Mouse (Mus musculus) embryonic facial prominence, embryonic 11.5 days (tissue): Measurements from ENCODE around the gene Osbpl8. TPM values are rescaled to one million over a fixed set of nuclear protein-coding genes. Genes with fewer than 3 reads are reported as not detected.

Experiments
- ATAC-seq: fragments of 200-750 bp; cut with Nextera tagmentation; replicated peaks from 2 replicates; pipeline ENCODE4 v1.8.0; 2017; ENCODE audit warnings: low read depth; ENCODE audit not compliant: insufficient number of reproducible peaks, low FRiP score, low TSS enrichment
- DNase-seq: peaks from one replicate; pipeline ENCODE4 v3.0.0-alpha.2; 2015; ENCODE audit warnings: low spot score
- H3K27ac ChIP-seq: fragments of 300-500 bp; sonication (generic); replicated peaks from 2 replicates; pipeline ENCODE4 v1.5.1; 2014; ENCODE audit warnings: mild to moderate bottlenecking, low read depth, low read length, control low read depth
- H3K27me3 ChIP-seq: fragments of 300-500 bp; sonication (generic); 2 replicates; pipeline ENCODE4 v1.6.1; 2014; ENCODE audit warnings: mild to moderate bottlenecking, low read length, moderate library complexity, mixed read lengths; ENCODE audit not compliant: control insufficient read depth, insufficient read depth
- H3K36me3 ChIP-seq: fragments of 300-500 bp; sonication (generic); replicated peaks from 2 replicates; pipeline ENCODE4 v1.6.1; 2014; ENCODE audit warnings: low read depth, mild to moderate bottlenecking, low read length, moderate library complexity, mixed read lengths; ENCODE audit not compliant: control insufficient read depth, insufficient read depth
- H3K4me1 ChIP-seq: fragments of 300-500 bp; sonication (generic); 2 replicates; pipeline ENCODE4 v1.6.1; 2014; ENCODE audit warnings: low read length, mixed read lengths; ENCODE audit not compliant: control insufficient read depth, insufficient read depth
- H3K4me2 ChIP-seq: fragments of 300-500 bp; sonication (generic); 2 replicates; pipeline ENCODE4 v1.6.1; 2014; ENCODE audit warnings: low read depth, mild to moderate bottlenecking, control low read depth, low read length, moderate library complexity
- H3K4me3 ChIP-seq: fragments of 300-500 bp; sonication (generic); 2 replicates; pipeline ENCODE4 v1.5.1; 2014; ENCODE audit warnings: low read depth, low read length, control low read depth
- H3K9ac ChIP-seq: fragments of 300-500 bp; sonication (generic); replicated peaks from 2 replicates; pipeline ENCODE4 v1.6.1; 2014; ENCODE audit warnings: mild to moderate bottlenecking, control low read depth, low read length
- H3K9me3 ChIP-seq: fragments of 300-500 bp; sonication (generic); replicated peaks from 2 replicates; pipeline ENCODE4 v1.6.1; 2016; ENCODE audit warnings: mild to moderate bottlenecking, low read length, inconsistent platforms, mixed read lengths; ENCODE audit not compliant: control insufficient read depth
- WGBS: fragments of 180-500 bp; shearing (Covaris S2); extraction: QIAGEN DNeasy Blood & Tissue Kit; methylation state at CpG from one replicate; pipeline ENCODE4 v1.1.7; 2014; 5-methylcytosine and 5-hydroxymethylcytosine counted together
- polyA plus RNA-seq: library from polyadenylated mRNA; unstranded; fragments of >200 nt; fragmentation: Nextera tagmentation; extraction: Ambion mirVana; gene quantifications from 2 replicates; pipeline ENCODE4 v1.2.1, GENCODE M21; 2014

The Osbpl8 gene
- polyA plus RNA-seq, 1 experiment from 2014 or later, result 9.7 TPM

- DNase-seq, result peak; percentile 38
- no peak overlapping the region for H3K4me2 ChIP-seq
- H3K4me3 ChIP-seq, result no peak overlapping the region
- ATAC-seq, result no peak
- H3K27ac ChIP-seq, result no peak overlapping the region
- WGBS, result 69% methylated on average over 10 of the region's 10 CpGs
- H3K9ac ChIP-seq, result no peak overlapping the region
- no peaks in the 10 kb centered on the region for H3K27me3 ChIP-seq
- H3K9me3 ChIP-seq, result no peaks in the 10 kb centered on the region
- H3K36me3 ChIP-seq, result no peaks in the 10 kb centered on the region
- H3K4me1 ChIP-seq, result no peaks in the 10 kb centered on the region
Observed at GRCm38 (mm10) chr10:111314636-111315395, 150.3 kb downstream of the Osbpl8 start.

- no peak overlapping the region for H3K4me3 ChIP-seq
Observed at GRCm38 (mm10) chr10:111315940-111316339, 151.4 kb downstream of the Osbpl8 start.

GRCm38 (mm10) chr10:111318021-111318420 lies 153.5 kb downstream of the Osbpl8 start:
- Histone ChIP-seq H3K27ac (no peak overlapping the region), H3K4me2 (no peak overlapping the region), H3K27me3 (no peaks in the 10 kb centered on the region), H3K9me3 (no peaks in the 10 kb centered on the region), H3K9ac (no peak overlapping the region), H3K36me3 (no peaks in the 10 kb centered on the region), H3K4me3 (no peak overlapping the region), H3K4me1 (no peaks in the 10 kb centered on the region)
- 71% methylated on average over 3 of the region's 3 CpGs for WGBS
- no peak for DNase-seq
- no peak for ATAC-seq

More at GRCm38 (mm10) chr10:111315940-111316339, 151.4 kb downstream of the Osbpl8 start:
- Histone ChIP-seq H3K27ac (no peak overlapping the region), H3K9me3 (no peaks in the 10 kb centered on the region), H3K36me3 (no peaks in the 10 kb centered on the region), H3K27me3 (no peaks in the 10 kb centered on the region), H3K4me1 (no peaks in the 10 kb centered on the region), H3K4me2 (no peak overlapping the region), H3K9ac (no peak overlapping the region)
- no peak for ATAC-seq
- no peak for DNase-seq
- 84% methylated on average over 3 of the region's 3 CpGs for WGBS

GRCm38 (mm10) chr10:111318805-111319500 lies 154.4 kb downstream of the Osbpl8 start:
- Histone ChIP-seq H3K27me3 (no peaks in the 10 kb centered on the region), H3K4me1 (no peaks in the 10 kb centered on the region), H3K9ac (no peak overlapping the region), H3K4me3 (no peak overlapping the region), H3K4me2 (no peak overlapping the region), H3K27ac (no peak overlapping the region), H3K9me3 (no peaks in the 10 kb centered on the region), H3K36me3 (no peaks in the 10 kb centered on the region)
- DNase-seq (no peak), ATAC-seq (no peak)
- 85% methylated on average over 9 of the region's 9 CpGs for WGBS

- H3K27me3 ChIP-seq, result no peaks in the 10 kb centered on the region
- H3K4me3 ChIP-seq, result no peak overlapping the region
- DNase-seq, result no peak
- no peak overlapping the region for H3K9ac ChIP-seq
- H3K4me1 ChIP-seq, result no peaks in the 10 kb centered on the region
- H3K4me2 ChIP-seq, result no peak overlapping the region
- no peak overlapping the region for H3K27ac ChIP-seq
- H3K9me3 ChIP-seq, result no peaks in the 10 kb centered on the region
- no peaks in the 10 kb centered on the region for H3K36me3 ChIP-seq
- ATAC-seq, result no peak
Observed at GRCm38 (mm10) chr10:111320579-111320978, 156.0 kb downstream of the Osbpl8 start.

GRCm38 (mm10) chr10:111327957-111328356 lies 163.4 kb downstream of the Osbpl8 start:
- 74% methylated on average over 4 of the region's 4 CpGs for WGBS
- no peaks in the 10 kb centered on the region for H3K9me3 ChIP-seq

GRCm38 (mm10) chr10:111329326-111329725 lies 164.8 kb downstream of the Osbpl8 start:
- 80% methylated on average over 5 of the region's 5 CpGs for WGBS
- ATAC-seq, result no peak
- no peaks in the 10 kb centered on the region for H3K4me1 ChIP-seq

More at GRCm38 (mm10) chr10:111327957-111328356, 163.4 kb downstream of the Osbpl8 start:
- no peaks in the 10 kb centered on the region for H3K27me3 ChIP-seq
- no peaks in the 10 kb centered on the region for H3K4me1 ChIP-seq
- ATAC-seq (no peak), DNase-seq (no peak)
- no peak overlapping the region for H3K9ac ChIP-seq
- H3K36me3 ChIP-seq, result no peaks in the 10 kb centered on the region
- no peak overlapping the region for H3K4me2 ChIP-seq
- no peak overlapping the region for H3K4me3 ChIP-seq
- no peak overlapping the region for H3K27ac ChIP-seq

GRCm38 (mm10) chr10:111334902-111335301 lies 170.3 kb downstream of the Osbpl8 start:
- Histone ChIP-seq H3K27me3 (no peaks in the 10 kb centered on the region), H3K9ac (no peak overlapping the region), H3K4me1 (no peaks in the 10 kb centered on the region), H3K4me2 (no peak overlapping the region), H3K4me3 (no peak overlapping the region), H3K9me3 (no peaks in the 10 kb centered on the region), H3K27ac (no peak overlapping the region), H3K36me3 (no peaks in the 10 kb centered on the region)
- WGBS, result 95% methylated on average over 2 of the region's 2 CpGs
- DNase-seq (no peak), ATAC-seq (0 out of 2 replicates have a peak, but pooled peaks have one; percentile 50)

More at GRCm38 (mm10) chr10:111329326-111329725, 164.8 kb downstream of the Osbpl8 start:
- H3K27me3 ChIP-seq, result no peaks in the 10 kb centered on the region
- no peak overlapping the region for H3K9ac ChIP-seq
- no peak for DNase-seq
- H3K27ac ChIP-seq, result no peak overlapping the region
- H3K4me2 ChIP-seq, result no peak overlapping the region
- no peak overlapping the region for H3K4me3 ChIP-seq
- no peaks in the 10 kb centered on the region for H3K9me3 ChIP-seq
- no peaks in the 10 kb centered on the region for H3K36me3 ChIP-seq
